Mouse (Mus musculus): ENCODE measurements around the gene Prm2. TPM values are rescaled to one million over a fixed set of nuclear protein-coding genes. Genes with fewer than 3 reads are reported as not detected.

Prm2 gene
- polyA plus RNA-seq (2015; fragmentation: Nextera tagmentation; extraction: Ambion mirVana), result not detected in 2 replicates

DNA sequence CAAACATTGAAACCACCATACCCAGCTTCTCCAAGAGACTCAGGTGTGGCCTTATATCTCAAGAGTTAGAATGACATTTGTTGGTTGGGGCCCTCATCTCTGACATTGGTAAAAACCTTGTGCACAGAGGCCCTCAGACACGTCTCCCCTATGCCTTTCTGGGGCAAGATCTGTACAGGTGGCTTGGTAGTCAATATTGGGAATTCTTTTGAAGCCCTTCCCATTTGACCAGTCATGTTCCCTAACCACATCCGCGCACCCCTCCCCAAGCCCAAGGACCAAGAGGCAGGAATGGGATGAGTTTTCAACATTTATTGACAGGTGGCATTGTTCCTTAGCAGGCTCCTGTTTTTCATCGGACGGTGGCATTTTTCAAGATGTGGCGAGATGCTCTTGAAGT, at the start of gene Prm2:
Gene Prm2, minus strand, starts transcription at position 101 of the 400 bp plus-strand sequence.
- H3K36me3 ChIP-seq (ENCODE audit: control insufficient read depth, insufficient read depth, low read length), result no peaks in the 10 kb centered on the region
- H3K4me3 ChIP-seq (replicated peaks; ENCODE audit: low read length), result no peak within 1 kb of the TSS
- H3K27me3 ChIP-seq (ENCODE audit: control insufficient read depth, insufficient read depth, low read length), result peaks cover 9% of the 10 kb centered on the region; the same call in 1 of the 2 replicates
- 76% methylated on average over 6 of the region's 6 CpGs for WGBS
- no peak within 1 kb of the TSS for H3K9ac ChIP-seq (ENCODE audit: low read length)
- ATAC-seq (ENCODE audit: insufficient read depth, low FRiP score), result no peak
- no peak within 1 kb of the TSS for H3K4me2 ChIP-seq (ENCODE audit: low read depth, low read length)
- H3K9me3 ChIP-seq (replicated peaks; ENCODE audit: control insufficient read depth, low read length), result no peaks in the 10 kb centered on the region
- H3K4me1 ChIP-seq (ENCODE audit: control insufficient read depth, insufficient read depth, low read length), result no peaks in the 10 kb centered on the region
- no peak within 1 kb of the TSS for H3K27ac ChIP-seq (ENCODE audit: low read length)

GRCm38 (mm10) chr16:10844319-10844670, 48.4 kb upstream of the Prm2 start:
- WGBS, result 43% methylated on average over 6 of the region's 6 CpGs
- Histone ChIP-seq H3K27ac (ENCODE audit: low read length) (no peak overlapping the region), H3K27me3 (ENCODE audit: control insufficient read depth, insufficient read depth, low read length) (no peaks in the 10 kb centered on the region), H3K4me3 (replicated peaks; ENCODE audit: low read length) (peak overlapping the region; percentile 20; the same call in 1 of the 2 replicates), H3K9ac (ENCODE audit: low read length) (no peak overlapping the region; the same call in 1 of the 2 replicates), H3K9me3 (replicated peaks; ENCODE audit: control insufficient read depth, low read length) (no peaks in the 10 kb centered on the region), H3K4me1 (ENCODE audit: control insufficient read depth, insufficient read depth, low read length) (peaks cover 25% of the 10 kb centered on the region), H3K36me3 (ENCODE audit: control insufficient read depth, insufficient read depth, low read length) (no peaks in the 10 kb centered on the region), H3K4me2 (ENCODE audit: low read depth, low read length) (peak overlapping the region; percentile 48)
- ATAC-seq (ENCODE audit: insufficient read depth, low FRiP score), result no peak

DNA sequence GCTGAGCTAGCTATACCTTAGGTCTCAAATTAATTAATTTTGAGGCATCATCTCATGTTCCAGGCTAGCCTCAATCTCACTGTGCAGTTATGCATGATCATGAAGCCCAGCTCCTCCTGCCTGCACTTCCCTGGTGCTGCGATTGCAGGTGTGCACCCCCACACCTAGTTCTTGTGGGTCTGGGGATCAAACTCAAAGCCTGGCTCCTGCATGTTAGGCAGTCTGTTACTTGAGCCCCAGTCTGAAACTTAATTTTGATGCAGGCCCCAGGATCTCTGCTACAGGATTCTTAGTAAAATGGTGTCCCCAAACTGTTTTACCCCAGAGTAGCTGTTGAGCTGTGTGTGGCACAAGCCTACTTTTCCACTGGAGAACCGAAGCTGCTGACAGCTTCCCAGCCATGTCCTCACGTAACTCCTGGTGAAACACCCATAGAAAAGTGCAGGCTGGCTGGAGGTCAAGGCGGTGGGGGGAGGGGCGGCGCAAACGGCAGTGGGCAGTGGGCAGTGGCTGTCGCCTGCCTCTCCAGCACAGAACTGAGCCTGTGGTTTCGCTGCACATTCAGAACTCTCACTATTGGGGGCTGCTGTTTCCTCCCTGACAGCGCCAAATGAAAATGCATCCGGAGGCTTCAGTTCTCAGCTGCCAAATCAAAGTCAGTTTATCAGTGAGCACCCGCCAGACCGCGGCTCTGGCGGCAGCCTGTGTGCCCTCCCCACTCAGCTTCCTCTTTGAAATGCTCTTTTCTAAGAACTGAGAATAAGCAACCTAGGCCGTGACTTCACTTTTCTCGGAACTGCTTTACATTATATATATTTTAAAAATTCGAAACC, 47.8 kb upstream of the Prm2 start:
- 16% methylated on average over 18 of the region's 18 CpGs for WGBS
- peak overlapping the region; percentile 30; the same call in 1 of the 2 replicates for H3K27ac ChIP-seq (ENCODE audit: low read length)
- no peak for ATAC-seq (ENCODE audit: insufficient read depth, low FRiP score)

GRCm38 (mm10) chr16:10842282-10842855, 46.4 kb upstream of the Prm2 start:
- no peaks in the 10 kb centered on the region for H3K9me3 ChIP-seq (replicated peaks; ENCODE audit: control insufficient read depth, low read length)
- no peak overlapping the region for H3K9ac ChIP-seq (ENCODE audit: low read length)
- no peak for ATAC-seq (ENCODE audit: insufficient read depth, low FRiP score)
- no peak overlapping the region for H3K4me3 ChIP-seq (replicated peaks; ENCODE audit: low read length)
- no peaks in the 10 kb centered on the region for H3K36me3 ChIP-seq (ENCODE audit: control insufficient read depth, insufficient read depth, low read length)
- H3K27me3 ChIP-seq (ENCODE audit: control insufficient read depth, insufficient read depth, low read length), result no peaks in the 10 kb centered on the region
- H3K27ac ChIP-seq (ENCODE audit: low read length), result no peak overlapping the region
- peaks cover 32% of the 10 kb centered on the region for H3K4me1 ChIP-seq (ENCODE audit: control insufficient read depth, insufficient read depth, low read length)
- WGBS, result 74% methylated on average over 4 of the region's 4 CpGs
- H3K4me2 ChIP-seq (ENCODE audit: low read depth, low read length), result no peak overlapping the region

More for the DNA sequence above, 47.8 kb upstream of the Prm2 start:
- Histone ChIP-seq H3K36me3 (ENCODE audit: control insufficient read depth, insufficient read depth, low read length) (no peaks in the 10 kb centered on the region), H3K4me1 (ENCODE audit: control insufficient read depth, insufficient read depth, low read length) (peaks cover 26% of the 10 kb centered on the region), H3K4me2 (ENCODE audit: low read depth, low read length) (peak overlapping the region; percentile 48), H3K27me3 (ENCODE audit: control insufficient read depth, insufficient read depth, low read length) (no peaks in the 10 kb centered on the region), H3K9ac (ENCODE audit: low read length) (peak overlapping the region; percentile 52), H3K9me3 (replicated peaks; ENCODE audit: control insufficient read depth, low read length) (no peaks in the 10 kb centered on the region), H3K4me3 (replicated peaks; ENCODE audit: low read length) (peak overlapping the region; percentile 20)

GRCm38 (mm10) chr16:10840018-10840417, 44.1 kb upstream of the Prm2 start:
- 80% methylated on average over 12 of the region's 14 CpGs for WGBS
- Histone ChIP-seq H3K9me3 (replicated peaks; ENCODE audit: control insufficient read depth, low read length) (no peaks in the 10 kb centered on the region), H3K4me2 (ENCODE audit: low read depth, low read length) (no peak overlapping the region), H3K27ac (ENCODE audit: low read length) (no peak overlapping the region), H3K9ac (ENCODE audit: low read length) (no peak overlapping the region), H3K4me3 (replicated peaks; ENCODE audit: low read length) (no peak overlapping the region), H3K36me3 (ENCODE audit: control insufficient read depth, insufficient read depth, low read length) (no peaks in the 10 kb centered on the region), H3K27me3 (ENCODE audit: control insufficient read depth, insufficient read depth, low read length) (no peaks in the 10 kb centered on the region), H3K4me1 (ENCODE audit: control insufficient read depth, insufficient read depth, low read length) (peaks cover 47% of the 10 kb centered on the region)
- ATAC-seq (ENCODE audit: insufficient read depth, low FRiP score), result no peak

- peak overlapping the region; percentile 30; the same call in 1 of the 2 replicates for H3K9ac ChIP-seq (ENCODE audit: low read length)
- H3K27me3 ChIP-seq (ENCODE audit: control insufficient read depth, insufficient read depth, low read length), result no peaks in the 10 kb centered on the region
- H3K4me3 ChIP-seq (replicated peaks; ENCODE audit: low read length), result no peak overlapping the region
- WGBS, result 44% methylated on average over 10 of the region's 10 CpGs
- 0 out of 2 replicates have a peak overlapping the region, but pooled peaks have one; percentile 15 for H3K4me2 ChIP-seq (ENCODE audit: low read depth, low read length)
- no peaks in the 10 kb centered on the region for H3K36me3 ChIP-seq (ENCODE audit: control insufficient read depth, insufficient read depth, low read length)
- H3K4me1 ChIP-seq (ENCODE audit: control insufficient read depth, insufficient read depth, low read length), result peaks cover 40% of the 10 kb centered on the region
- H3K27ac ChIP-seq (ENCODE audit: low read length), result peak overlapping the region; percentile 83
- no peaks in the 10 kb centered on the region for H3K9me3 ChIP-seq (replicated peaks; ENCODE audit: control insufficient read depth, low read length)
- peak; percentile 31; the same call in 1 of the 2 replicates for ATAC-seq (ENCODE audit: insufficient read depth, low FRiP score)
Measured at GRCm38 (mm10) chr16:10838487-10839245, 42.7 kb upstream of the Prm2 start.

- Histone ChIP-seq H3K4me1 (ENCODE audit: control insufficient read depth, insufficient read depth, low read length) (peaks cover 34% of the 10 kb centered on the region), H3K9me3 (replicated peaks; ENCODE audit: control insufficient read depth, low read length) (no peaks in the 10 kb centered on the region), H3K27me3 (ENCODE audit: control insufficient read depth, insufficient read depth, low read length) (no peaks in the 10 kb centered on the region), H3K27ac (ENCODE audit: low read length) (peak overlapping the region; percentile 83), H3K4me2 (ENCODE audit: low read depth, low read length) (0 out of 2 replicates have a peak overlapping the region, but pooled peaks have one; percentile 15), H3K36me3 (ENCODE audit: control insufficient read depth, insufficient read depth, low read length) (no peaks in the 10 kb centered on the region), H3K4me3 (replicated peaks; ENCODE audit: low read length) (no peak overlapping the region), H3K9ac (ENCODE audit: low read length) (peak overlapping the region; percentile 23; the same call in 1 of the 2 replicates)
- whole genome bisulfite sequencing, result 80% methylated on average over 1 of the region's 1 CpGs
- ATAC-seq (ENCODE audit: insufficient read depth, low FRiP score), result no peak
Measured at GRCm38 (mm10) chr16:10837903-10838302, 42.0 kb upstream of the Prm2 start.

GRCm38 (mm10) chr16:10837250-10837649, 41.3 kb upstream of the Prm2 start:
- 77% methylated on average over 3 of the region's 3 CpGs for WGBS
- H3K27ac ChIP-seq (ENCODE audit: low read length), result no peak overlapping the region
- no peak overlapping the region for H3K4me2 ChIP-seq (ENCODE audit: low read depth, low read length)
- no peak for ATAC-seq (ENCODE audit: insufficient read depth, low FRiP score)
- H3K36me3 ChIP-seq (ENCODE audit: control insufficient read depth, insufficient read depth, low read length), result no peaks in the 10 kb centered on the region
- no peak overlapping the region for H3K9ac ChIP-seq (ENCODE audit: low read length)
- no peaks in the 10 kb centered on the region for H3K9me3 ChIP-seq (replicated peaks; ENCODE audit: control insufficient read depth, low read length)
- H3K27me3 ChIP-seq (ENCODE audit: control insufficient read depth, insufficient read depth, low read length), result no peaks in the 10 kb centered on the region
- peaks cover 34% of the 10 kb centered on the region for H3K4me1 ChIP-seq (ENCODE audit: control insufficient read depth, insufficient read depth, low read length)
- no peak overlapping the region for H3K4me3 ChIP-seq (replicated peaks; ENCODE audit: low read length)
